Mouse (Mus musculus): ENCODE data around the gene Fam160a1. TPM values are rescaled to one million over a fixed set of nuclear protein-coding genes. Genes with fewer than 3 reads are reported as not detected.
A peak's percentile ranks its signal among the peaks of the same experiment; 100 is the strongest.

Gene Fam160a1
- polyA plus RNA-seq, 1 experiment from 2014 or later = 7.5 TPM

DNA sequence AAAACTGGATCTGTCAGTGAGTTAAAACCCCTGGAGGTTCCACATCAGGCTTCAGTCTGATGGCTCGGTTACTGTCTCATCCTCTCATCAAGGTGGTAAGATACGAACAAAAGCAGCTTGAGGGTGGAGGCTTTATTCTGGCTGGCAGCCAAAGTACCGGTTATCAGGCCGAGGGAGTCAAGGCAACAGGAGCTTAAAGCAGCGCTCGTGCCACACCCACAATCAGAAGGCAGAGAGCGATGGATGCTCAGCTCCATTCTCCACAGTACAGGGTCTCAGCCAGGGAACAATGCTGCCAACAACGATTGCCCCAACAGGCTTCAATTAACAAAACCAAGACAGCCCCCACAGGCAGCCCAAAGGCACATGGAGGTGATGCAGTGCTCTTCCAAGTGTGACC is 106.4 kb downstream of the Fam160a1 start:
- H3K9ac ChIP-seq (ENCODE audit: low read length) = no peak overlapping the region
- H3K9me3 ChIP-seq (replicated peaks; ENCODE audit: control insufficient read depth, low read length) = no peaks in the 10 kb centered on the region
- ATAC-seq (ENCODE audit: insufficient read depth, low FRiP score) = no peak
- no peak overlapping the region for H3K4me3 ChIP-seq (replicated peaks; ENCODE audit: low read length)
- 34% methylated on average over 8 of the region's 8 CpGs for WGBS
- H3K27me3 ChIP-seq (ENCODE audit: control insufficient read depth, insufficient read depth, low read length) = no peaks in the 10 kb centered on the region
- no peak overlapping the region for H3K4me2 ChIP-seq (ENCODE audit: low read depth, low read length)
- no peak overlapping the region for H3K27ac ChIP-seq (ENCODE audit: low read length)
- no peaks in the 10 kb centered on the region for H3K36me3 ChIP-seq (ENCODE audit: control insufficient read depth, insufficient read depth, low read length)
- peaks cover 3% of the 10 kb centered on the region; the same call in 1 of the 2 replicates for H3K4me1 ChIP-seq (ENCODE audit: control insufficient read depth, insufficient read depth, low read length)

DNA sequence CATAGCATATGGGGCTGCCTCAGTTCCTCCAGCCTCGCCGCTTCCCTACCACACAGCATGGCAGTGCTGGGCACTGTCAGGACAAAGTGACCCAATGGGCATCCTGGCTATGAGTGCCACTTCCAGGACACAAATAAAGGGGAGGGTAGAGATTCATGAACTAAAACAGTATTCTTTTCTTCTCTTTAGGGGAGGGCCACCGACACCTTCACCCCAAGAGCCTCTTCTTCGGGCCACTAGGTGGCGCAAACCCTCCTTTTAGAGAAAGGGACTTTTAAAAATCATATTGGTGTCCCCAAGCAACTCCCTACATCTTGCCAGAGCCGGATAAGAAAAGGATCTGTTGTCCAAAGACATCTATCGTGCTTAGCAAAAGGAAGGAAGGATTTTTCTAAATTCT is 109.7 kb downstream of the Fam160a1 start:
- no peaks in the 10 kb centered on the region for H3K36me3 ChIP-seq (ENCODE audit: control insufficient read depth, insufficient read depth, low read length)
- H3K27ac ChIP-seq (ENCODE audit: low read length) = no peak overlapping the region
- ATAC-seq (ENCODE audit: insufficient read depth, low FRiP score) = no peak
- no peaks in the 10 kb centered on the region for H3K27me3 ChIP-seq (ENCODE audit: control insufficient read depth, insufficient read depth, low read length)
- no peak overlapping the region for H3K9ac ChIP-seq (ENCODE audit: low read length)
- H3K4me1 ChIP-seq (ENCODE audit: control insufficient read depth, insufficient read depth, low read length) = peaks cover 6% of the 10 kb centered on the region; the same call in 1 of the 2 replicates
- H3K4me3 ChIP-seq (replicated peaks; ENCODE audit: low read length) = no peak overlapping the region
- H3K4me2 ChIP-seq (ENCODE audit: low read depth, low read length) = no peak overlapping the region
- no peaks in the 10 kb centered on the region for H3K9me3 ChIP-seq (replicated peaks; ENCODE audit: control insufficient read depth, low read length)
- WGBS = 39% methylated on average over 7 of the region's 7 CpGs

DNA sequence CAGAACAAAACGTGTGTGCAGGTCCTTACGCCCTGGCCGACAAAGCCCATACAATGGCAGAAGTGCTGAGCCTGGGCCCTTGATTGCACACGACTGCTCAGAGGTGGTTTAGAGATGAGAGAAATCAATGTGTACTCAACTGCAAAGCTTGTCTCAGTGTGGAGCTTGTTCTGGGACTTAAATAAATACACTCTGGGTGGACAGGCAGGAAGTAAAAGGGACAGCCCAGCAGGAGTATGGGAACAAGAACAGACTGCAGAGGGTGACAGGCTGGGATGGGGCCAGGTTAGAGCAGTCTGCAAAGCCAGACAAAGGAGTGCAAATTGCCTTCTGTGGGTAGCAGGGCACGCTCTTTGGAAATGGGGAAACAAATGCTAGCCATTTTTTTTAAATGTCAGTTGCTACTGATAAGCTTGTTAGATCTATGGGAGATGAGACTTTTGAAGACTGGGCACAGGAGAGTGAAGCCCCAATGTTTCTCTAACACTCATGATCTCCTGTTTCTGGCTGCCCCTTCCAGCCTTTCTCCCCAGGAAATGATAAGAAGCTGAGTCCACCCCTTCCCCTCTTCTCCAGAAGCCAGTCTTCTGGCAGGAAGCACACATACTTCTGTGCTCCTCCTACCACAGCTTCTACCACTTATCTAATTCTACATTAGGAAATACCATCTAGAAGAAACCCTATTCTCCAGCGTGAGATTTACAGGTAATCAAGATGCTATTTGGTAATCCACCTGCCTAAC is 113.8 kb downstream of the Fam160a1 start:
- Histone ChIP-seq H3K4me2 (ENCODE audit: low read depth, low read length) (no peak overlapping the region), H3K9me3 (replicated peaks; ENCODE audit: control insufficient read depth, low read length) (no peaks in the 10 kb centered on the region)
- ATAC-seq (ENCODE audit: insufficient read depth, low FRiP score) = peak; percentile 83; the same call in 1 of the 2 replicates

GRCm38 (mm10) chr3:85698496-85698895 is 118.6 kb downstream of the Fam160a1 start:
- H3K36me3 ChIP-seq (ENCODE audit: control insufficient read depth, insufficient read depth, low read length) = no peaks in the 10 kb centered on the region
- no peak overlapping the region for H3K9ac ChIP-seq (ENCODE audit: low read length)
- H3K4me1 ChIP-seq (ENCODE audit: control insufficient read depth, insufficient read depth, low read length) = 0 out of 2 replicates have a peak, but pooled peaks cover 2% of the 10 kb centered on the region
- H3K27me3 ChIP-seq (ENCODE audit: control insufficient read depth, insufficient read depth, low read length) = no peaks in the 10 kb centered on the region
- H3K27ac ChIP-seq (ENCODE audit: low read length) = no peak overlapping the region
- no peak overlapping the region for H3K4me3 ChIP-seq (replicated peaks; ENCODE audit: low read length)
- H3K4me2 ChIP-seq (ENCODE audit: low read depth, low read length) = no peak overlapping the region
- ATAC-seq (ENCODE audit: insufficient read depth, low FRiP score) = no peak
- no peaks in the 10 kb centered on the region for H3K9me3 ChIP-seq (replicated peaks; ENCODE audit: control insufficient read depth, low read length)
- 86% methylated on average over 4 of the region's 4 CpGs for WGBS

More for the DNA sequence above, 113.8 kb downstream of the Fam160a1 start:
- no peaks in the 10 kb centered on the region for H3K36me3 ChIP-seq (ENCODE audit: control insufficient read depth, insufficient read depth, low read length)
- H3K9ac ChIP-seq (ENCODE audit: low read length) = no peak overlapping the region
- 44% methylated on average over 6 of the region's 6 CpGs for WGBS
- no peak overlapping the region for H3K4me3 ChIP-seq (replicated peaks; ENCODE audit: low read length)
- H3K4me1 ChIP-seq (ENCODE audit: control insufficient read depth, insufficient read depth, low read length) = 0 out of 2 replicates have a peak, but pooled peaks cover 3% of the 10 kb centered on the region
- H3K27ac ChIP-seq (ENCODE audit: low read length) = no peak overlapping the region; the same call in 1 of the 2 replicates
- no peaks in the 10 kb centered on the region for H3K27me3 ChIP-seq (ENCODE audit: control insufficient read depth, insufficient read depth, low read length)

DNA sequence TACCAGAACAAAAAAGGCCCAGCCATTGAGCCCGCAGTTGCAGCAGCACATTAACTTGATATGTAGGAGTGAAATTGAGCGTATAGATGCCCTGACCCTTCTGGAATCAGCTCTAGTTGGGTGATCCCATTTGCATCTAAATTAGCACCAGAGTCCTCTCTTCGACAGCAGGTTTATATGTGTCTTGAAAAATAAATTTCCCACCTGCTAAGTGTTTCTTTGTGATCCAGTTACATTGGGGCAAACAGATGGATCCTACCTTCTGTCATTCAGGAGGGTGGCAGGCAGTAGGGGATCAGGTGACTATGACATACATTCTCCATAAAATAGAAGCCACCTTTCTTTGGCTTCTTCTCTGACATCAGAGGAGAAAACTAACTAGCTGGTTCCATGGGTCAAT is 122.0 kb downstream of the Fam160a1 start:
- ATAC-seq (ENCODE audit: insufficient read depth, low FRiP score) = no peak
- H3K9ac ChIP-seq (ENCODE audit: low read length) = no peak overlapping the region
- H3K27me3 ChIP-seq (ENCODE audit: control insufficient read depth, insufficient read depth, low read length) = no peaks in the 10 kb centered on the region
- 82% methylated on average over 3 of the region's 3 CpGs for WGBS
- H3K4me1 ChIP-seq (ENCODE audit: control insufficient read depth, insufficient read depth, low read length) = no peaks in the 10 kb centered on the region
- no peak overlapping the region for H3K4me2 ChIP-seq (ENCODE audit: low read depth, low read length)
- H3K9me3 ChIP-seq (replicated peaks; ENCODE audit: control insufficient read depth, low read length) = no peaks in the 10 kb centered on the region
- no peak overlapping the region for H3K4me3 ChIP-seq (replicated peaks; ENCODE audit: low read length)
- H3K36me3 ChIP-seq (ENCODE audit: control insufficient read depth, insufficient read depth, low read length) = no peaks in the 10 kb centered on the region
- H3K27ac ChIP-seq (ENCODE audit: low read length) = no peak overlapping the region

GRCm38 (mm10) chr3:85693013-85693412 is 124.1 kb downstream of the Fam160a1 start:
- no peak overlapping the region for H3K4me2 ChIP-seq (ENCODE audit: low read depth, low read length)
- WGBS = 52% methylated on average over 3 of the region's 3 CpGs
- H3K4me1 ChIP-seq (ENCODE audit: control insufficient read depth, insufficient read depth, low read length) = no peaks in the 10 kb centered on the region
- no peak for ATAC-seq (ENCODE audit: insufficient read depth, low FRiP score)
- no peak overlapping the region for H3K27ac ChIP-seq (ENCODE audit: low read length)
- no peaks in the 10 kb centered on the region for H3K9me3 ChIP-seq (replicated peaks; ENCODE audit: control insufficient read depth, low read length)
- H3K27me3 ChIP-seq (ENCODE audit: control insufficient read depth, insufficient read depth, low read length) = no peaks in the 10 kb centered on the region
- no peaks in the 10 kb centered on the region for H3K36me3 ChIP-seq (ENCODE audit: control insufficient read depth, insufficient read depth, low read length)
- H3K9ac ChIP-seq (ENCODE audit: low read length) = no peak overlapping the region
- no peak overlapping the region for H3K4me3 ChIP-seq (replicated peaks; ENCODE audit: low read length)

- no peaks in the 10 kb centered on the region for H3K36me3 ChIP-seq (ENCODE audit: control insufficient read depth, insufficient read depth, low read length)
- no peaks in the 10 kb centered on the region for H3K27me3 ChIP-seq (ENCODE audit: control insufficient read depth, insufficient read depth, low read length)
- no peak overlapping the region for H3K4me2 ChIP-seq (ENCODE audit: low read depth, low read length)
- H3K4me3 ChIP-seq (replicated peaks; ENCODE audit: low read length) = no peak overlapping the region
- no peak for ATAC-seq (ENCODE audit: insufficient read depth, low FRiP score)
- H3K27ac ChIP-seq (ENCODE audit: low read length) = no peak overlapping the region
- no peaks in the 10 kb centered on the region for H3K4me1 ChIP-seq (ENCODE audit: control insufficient read depth, insufficient read depth, low read length)
- H3K9me3 ChIP-seq (replicated peaks; ENCODE audit: control insufficient read depth, low read length) = no peaks in the 10 kb centered on the region
- no peak overlapping the region for H3K9ac ChIP-seq (ENCODE audit: low read length)
- 73% methylated on average over 4 of the region's 4 CpGs for WGBS
Measured at GRCm38 (mm10) chr3:85691134-85691533, 126.0 kb downstream of the Fam160a1 start.

- Histone ChIP-seq H3K4me3 (replicated peaks; ENCODE audit: low read length) (no peak overlapping the region), H3K27me3 (ENCODE audit: control insufficient read depth, insufficient read depth, low read length) (no peaks in the 10 kb centered on the region), H3K9ac (ENCODE audit: low read length) (no peak overlapping the region), H3K27ac (ENCODE audit: low read length) (no peak overlapping the region), H3K4me2 (ENCODE audit: low read depth, low read length) (no peak overlapping the region), H3K4me1 (ENCODE audit: control insufficient read depth, insufficient read depth, low read length) (no peaks in the 10 kb centered on the region), H3K36me3 (ENCODE audit: control insufficient read depth, insufficient read depth, low read length) (no peaks in the 10 kb centered on the region), H3K9me3 (replicated peaks; ENCODE audit: control insufficient read depth, low read length) (no peaks in the 10 kb centered on the region)
- no peak for ATAC-seq (ENCODE audit: insufficient read depth, low FRiP score)
- 93% methylated on average over 14 of the region's 14 CpGs for WGBS
Measured at GRCm38 (mm10) chr3:85688341-85688740, 128.8 kb downstream of the Fam160a1 start.

DNA sequence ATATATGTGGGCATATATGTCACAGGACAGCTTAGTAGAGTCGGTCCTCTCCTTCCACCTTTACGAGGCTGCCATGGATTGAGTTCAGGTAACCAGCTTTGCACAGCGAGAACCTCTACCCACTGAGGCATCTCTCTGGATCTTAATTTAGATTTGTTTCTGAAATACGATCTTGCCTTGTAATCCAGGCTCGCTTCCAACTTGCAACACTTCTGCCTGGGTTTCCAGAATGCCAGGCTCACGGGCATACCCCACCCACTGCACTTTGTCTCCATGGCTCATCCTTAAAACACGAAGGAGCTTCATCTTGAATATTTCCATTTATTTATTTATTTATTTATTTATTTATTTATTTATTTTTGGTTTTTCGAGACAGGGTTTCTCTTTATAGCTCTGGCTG is 131.8 kb downstream of the Fam160a1 start:
- H3K27me3 ChIP-seq (ENCODE audit: control insufficient read depth, insufficient read depth, low read length) = no peaks in the 10 kb centered on the region
- no peak overlapping the region for H3K4me2 ChIP-seq (ENCODE audit: low read depth, low read length)
- H3K4me1 ChIP-seq (ENCODE audit: control insufficient read depth, insufficient read depth, low read length) = no peaks in the 10 kb centered on the region
- WGBS = 86% methylated on average over 8 of the region's 8 CpGs
- no peaks in the 10 kb centered on the region for H3K9me3 ChIP-seq (replicated peaks; ENCODE audit: control insufficient read depth, low read length)
- no peak for ATAC-seq (ENCODE audit: insufficient read depth, low FRiP score)
- no peak overlapping the region for H3K9ac ChIP-seq (ENCODE audit: low read length)
- H3K4me3 ChIP-seq (replicated peaks; ENCODE audit: low read length) = no peak overlapping the region
- H3K27ac ChIP-seq (ENCODE audit: low read length) = no peak overlapping the region
- H3K36me3 ChIP-seq (ENCODE audit: control insufficient read depth, insufficient read depth, low read length) = no peaks in the 10 kb centered on the region
